Mouse (Mus musculus): Measurements from ENCODE around the gene Ntf5. TPM values are rescaled to one million over a fixed set of nuclear protein-coding genes. Genes with fewer than 3 reads are reported as not detected.
"Not testable (repeated sequence)": the region's sequence is repeated elsewhere in the genome, so short reads cannot be mapped to it uniquely, and the experiment has no call there.

Ntf5 gene
- polyA plus RNA-seq, 1 experiment from 2014 or later: 1.2 TPM

GRCm38 (mm10) chr7:45396337-45396775 is 17.1 kb upstream of the Ntf5 start:
- 5% methylated on average over 3 of the region's 3 CpGs for WGBS
- not testable (repeated sequence) for H3K4me1 ChIP-seq (replicated peaks; ENCODE audit: control insufficient read depth, insufficient read depth, low read length); H3K27me3 ChIP-seq (ENCODE audit: control insufficient read depth, insufficient read depth, low read length); H3K9ac ChIP-seq (ENCODE audit: low read depth, low read length); H3K36me3 ChIP-seq (ENCODE audit: control insufficient read depth, insufficient read depth, low read length); H3K9me3 ChIP-seq (ENCODE audit: control insufficient read depth, low read length); DNase-seq (ENCODE audit: low spot score); H3K27ac ChIP-seq (ENCODE audit: low read depth, low read length)
- H3K4me3 ChIP-seq (ENCODE audit: low read depth, low read length): peak overlapping the region; percentile 89
- ATAC-seq (ENCODE audit: low FRiP score): peak; percentile 49; the same call in 1 of the 2 replicates
- H3K4me2 ChIP-seq (replicated peaks; ENCODE audit: low read depth, low read length): peak overlapping the region; percentile 50

GRCm38 (mm10) chr7:45396787-45397186 is 16.7 kb upstream of the Ntf5 start:
- no peak for DNase-seq (ENCODE audit: low spot score)
- no peaks in the 10 kb centered on the region for H3K9me3 ChIP-seq (ENCODE audit: control insufficient read depth, low read length)
- no peaks in the 10 kb centered on the region for H3K36me3 ChIP-seq (ENCODE audit: control insufficient read depth, insufficient read depth, low read length)
- no peak for ATAC-seq (ENCODE audit: low FRiP score)
- H3K4me2 ChIP-seq (replicated peaks; ENCODE audit: low read depth, low read length): no peak overlapping the region
- no peak overlapping the region for H3K9ac ChIP-seq (ENCODE audit: low read depth, low read length)
- H3K4me3 ChIP-seq (ENCODE audit: low read depth, low read length): no peak overlapping the region
- WGBS: 64% methylated on average over 2 of the region's 2 CpGs
- H3K27ac ChIP-seq (ENCODE audit: low read depth, low read length): no peak overlapping the region
- H3K4me1 ChIP-seq (replicated peaks; ENCODE audit: control insufficient read depth, insufficient read depth, low read length): 0 out of 2 replicates have a peak, but pooled peaks cover 3% of the 10 kb centered on the region
- H3K27me3 ChIP-seq (ENCODE audit: control insufficient read depth, insufficient read depth, low read length): no peaks in the 10 kb centered on the region

DNA sequence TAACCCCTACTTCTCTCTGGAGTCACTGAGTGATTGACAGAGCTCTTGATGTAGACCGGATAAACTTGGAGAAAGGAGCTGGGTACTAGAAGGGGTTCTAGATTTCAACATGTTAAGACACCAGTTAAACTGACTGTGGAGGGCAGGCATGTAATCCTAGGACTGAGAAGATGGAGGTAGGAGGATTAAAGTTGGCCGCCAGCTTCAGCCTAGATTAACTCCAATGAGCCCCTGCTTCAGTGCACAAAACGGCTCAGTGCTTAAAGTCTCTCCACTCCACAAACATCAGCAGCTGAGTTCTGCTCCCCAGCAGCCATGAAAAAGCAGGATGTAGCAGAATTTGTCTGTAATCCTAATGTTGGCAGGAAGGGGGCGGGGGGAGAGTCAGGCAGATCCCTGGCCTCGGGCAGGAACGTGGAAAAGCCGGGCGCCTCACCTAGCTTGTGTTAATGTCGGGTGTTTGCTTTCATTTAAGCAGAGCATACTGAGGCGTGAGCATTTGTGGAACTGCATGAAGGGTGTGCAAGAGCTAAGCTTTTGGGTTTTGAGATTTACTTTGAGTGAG is 11.9 kb upstream of the Ntf5 start:
- no peak overlapping the region for H3K4me2 ChIP-seq (replicated peaks; ENCODE audit: low read depth, low read length)
- ATAC-seq (ENCODE audit: low FRiP score) (no peak), DNase-seq (ENCODE audit: low spot score) (no peak)
- no peaks in the 10 kb centered on the region for H3K36me3 ChIP-seq (ENCODE audit: control insufficient read depth, insufficient read depth, low read length)
- peaks cover 16% of the 10 kb centered on the region for H3K27me3 ChIP-seq (ENCODE audit: control insufficient read depth, insufficient read depth, low read length)
- no peak overlapping the region for H3K9ac ChIP-seq (ENCODE audit: low read depth, low read length)
- H3K27ac ChIP-seq (ENCODE audit: low read depth, low read length): no peak overlapping the region
- 82% methylated on average over 10 of the region's 10 CpGs for WGBS
- no peaks in the 10 kb centered on the region; the same call in none of the 2 replicates for H3K4me1 ChIP-seq (replicated peaks; ENCODE audit: control insufficient read depth, insufficient read depth, low read length)
- H3K4me3 ChIP-seq (ENCODE audit: low read depth, low read length): no peak overlapping the region
- no peaks in the 10 kb centered on the region for H3K9me3 ChIP-seq (ENCODE audit: control insufficient read depth, low read length)

GRCm38 (mm10) chr7:45403532-45404261 is 9.8 kb upstream of the Ntf5 start:
- no peak for ATAC-seq (ENCODE audit: low FRiP score)
- no peaks in the 10 kb centered on the region; the same call in none of the 2 replicates for H3K4me1 ChIP-seq (replicated peaks; ENCODE audit: control insufficient read depth, insufficient read depth, low read length)
- WGBS: 44% methylated on average over 6 of the region's 6 CpGs

DNA sequence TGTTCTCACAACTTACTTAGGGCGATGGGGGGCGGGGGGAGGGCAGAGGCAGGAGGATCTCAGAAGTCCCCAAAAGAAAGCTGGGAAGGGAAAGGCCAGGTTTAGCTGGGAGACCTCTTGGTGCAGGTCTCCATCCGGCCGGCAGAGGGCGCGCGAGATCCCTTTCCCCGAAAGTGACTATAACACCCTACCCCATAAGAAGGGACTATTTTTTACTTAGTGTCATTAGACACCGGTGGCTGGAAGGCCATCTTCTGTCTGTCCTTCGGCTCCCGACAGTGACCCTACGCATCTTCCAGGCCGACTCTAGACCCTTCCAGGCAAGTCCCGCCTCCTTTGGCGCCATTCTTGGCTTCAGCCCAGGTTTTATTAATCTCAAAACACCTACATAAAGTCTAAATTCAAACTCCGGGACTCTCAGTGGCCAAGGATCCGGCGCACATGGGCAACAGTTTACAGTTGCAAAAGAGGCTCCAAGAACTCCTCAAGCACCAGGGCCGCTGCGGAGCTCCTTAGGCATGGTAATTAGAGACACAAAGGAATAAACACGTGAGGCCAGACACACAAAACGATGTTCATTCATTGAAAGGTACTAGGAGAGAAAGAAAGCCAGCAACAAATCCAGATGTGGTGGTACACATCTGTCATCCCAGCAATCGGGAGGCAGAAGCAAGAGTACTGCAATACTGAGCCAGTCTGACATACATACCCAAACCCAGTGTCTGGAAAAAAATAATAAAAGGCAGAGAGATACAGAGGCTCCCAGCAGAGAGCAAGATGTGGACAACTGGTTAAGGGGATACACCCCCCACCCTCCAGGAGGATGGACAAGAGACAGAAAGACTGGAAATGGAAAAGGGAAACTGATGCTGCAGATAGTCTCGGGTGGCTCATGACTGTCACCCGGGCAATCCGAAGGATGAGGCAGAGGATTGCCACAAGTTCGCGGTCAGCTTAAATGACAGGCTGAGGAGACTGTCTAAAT is 8.1 kb upstream of the Ntf5 start, which contains the start of gene Kcna7:
TSS of gene Kcna7 (plus strand) at position 563 of the 985 bp plus-strand sequence.
- H3K27ac ChIP-seq (ENCODE audit: low read depth, low read length): no peak within 1 kb of the TSS
- peaks cover 50% of the 10 kb centered on the region for H3K27me3 ChIP-seq (ENCODE audit: control insufficient read depth, insufficient read depth, low read length)
- no peaks in the 10 kb centered on the region; the same call in none of the 2 replicates for H3K4me1 ChIP-seq (replicated peaks; ENCODE audit: control insufficient read depth, insufficient read depth, low read length)
- no peaks in the 10 kb centered on the region for H3K36me3 ChIP-seq (ENCODE audit: control insufficient read depth, insufficient read depth, low read length)
- peak within 1 kb of the TSS; percentile 39 for H3K4me2 ChIP-seq (replicated peaks; ENCODE audit: low read depth, low read length)
- H3K9ac ChIP-seq (ENCODE audit: low read depth, low read length): no peak within 1 kb of the TSS; the same call in 1 of the 2 replicates
- no peaks in the 10 kb centered on the region for H3K9me3 ChIP-seq (ENCODE audit: control insufficient read depth, low read length)
- ATAC-seq (ENCODE audit: low FRiP score) (no peak), DNase-seq (ENCODE audit: low spot score) (peak; percentile 71)
- peak within 1 kb of the TSS; percentile 27 for H3K4me3 ChIP-seq (ENCODE audit: low read depth, low read length)
- 11% methylated on average over 28 of the region's 28 CpGs for WGBS

More at GRCm38 (mm10) chr7:45403532-45404261, 9.8 kb upstream of the Ntf5 start:
- H3K9ac ChIP-seq (ENCODE audit: low read depth, low read length): no peak overlapping the region
- peak; percentile 78 for DNase-seq (ENCODE audit: low spot score)
- H3K9me3 ChIP-seq (ENCODE audit: control insufficient read depth, low read length): no peaks in the 10 kb centered on the region
- no peaks in the 10 kb centered on the region for H3K36me3 ChIP-seq (ENCODE audit: control insufficient read depth, insufficient read depth, low read length)
- H3K4me3 ChIP-seq (ENCODE audit: low read depth, low read length): no peak overlapping the region
- H3K27ac ChIP-seq (ENCODE audit: low read depth, low read length): no peak overlapping the region
- H3K27me3 ChIP-seq (ENCODE audit: control insufficient read depth, insufficient read depth, low read length): peaks cover 37% of the 10 kb centered on the region
- no peak overlapping the region for H3K4me2 ChIP-seq (replicated peaks; ENCODE audit: low read depth, low read length)

GRCm38 (mm10) chr7:45406157-45407156 is 7.0 kb upstream of the Ntf5 start:
- Histone ChIP-seq H3K4me1 (replicated peaks; ENCODE audit: control insufficient read depth, insufficient read depth, low read length) (no peaks in the 10 kb centered on the region; the same call in none of the 2 replicates), H3K27me3 (ENCODE audit: control insufficient read depth, insufficient read depth, low read length) (peaks cover 60% of the 10 kb centered on the region), H3K9me3 (ENCODE audit: control insufficient read depth, low read length) (no peaks in the 10 kb centered on the region), H3K9ac (ENCODE audit: low read depth, low read length) (no peak overlapping the region), H3K4me3 (ENCODE audit: low read depth, low read length) (peak overlapping the region; percentile 27), H3K36me3 (ENCODE audit: control insufficient read depth, insufficient read depth, low read length) (no peaks in the 10 kb centered on the region), H3K27ac (ENCODE audit: low read depth, low read length) (no peak overlapping the region), H3K4me2 (replicated peaks; ENCODE audit: low read depth, low read length) (peak overlapping the region; percentile 39)
- ATAC-seq (ENCODE audit: low FRiP score) (no peak), DNase-seq (ENCODE audit: low spot score) (peak; percentile 49)
- 2% methylated on average over 99 of the region's 114 CpGs for WGBS

- Histone ChIP-seq H3K36me3 (ENCODE audit: control insufficient read depth, insufficient read depth, low read length) (no peaks in the 10 kb centered on the region), H3K4me1 (replicated peaks; ENCODE audit: control insufficient read depth, insufficient read depth, low read length) (no peaks in the 10 kb centered on the region; the same call in none of the 2 replicates), H3K4me3 (ENCODE audit: low read depth, low read length) (no peak overlapping the region), H3K9me3 (ENCODE audit: control insufficient read depth, low read length) (no peaks in the 10 kb centered on the region), H3K27me3 (ENCODE audit: control insufficient read depth, insufficient read depth, low read length) (peaks cover 69% of the 10 kb centered on the region), H3K27ac (ENCODE audit: low read depth, low read length) (no peak overlapping the region), H3K4me2 (replicated peaks; ENCODE audit: low read depth, low read length) (no peak overlapping the region), H3K9ac (ENCODE audit: low read depth, low read length) (no peak overlapping the region)
- ATAC-seq (ENCODE audit: low FRiP score) (no peak), DNase-seq (ENCODE audit: low spot score) (no peak)
- WGBS: 77% methylated on average over 10 of the region's 10 CpGs
Observed at GRCm38 (mm10) chr7:45407836-45408235, 5.7 kb upstream of the Ntf5 start.
